Mouse (Mus musculus) neural tube, embryonic 15.5 days (tissue): ENCODE measurements around the gene Olfr957. TPM values are rescaled to one million over a fixed set of nuclear protein-coding genes. Genes with fewer than 3 reads are reported as not detected.

ENCODE experiments used
- polyA plus RNA-seq: library from polyadenylated mRNA; unstranded; fragments of >200 nt; fragmentation: Nextera tagmentation; extraction: Ambion mirVana; gene quantifications from 2 replicates; pipeline ENCODE4 v1.2.1, GENCODE M21; 2015

Olfr957 gene
- polyA plus RNA-seq, 1 experiment from 2014 or later = not detected

Other genes starting within 250 kb of the Olfr957 start
- not detected in 2 replicates for gene Olfr945, start 239.0 kb downstream of the Olfr957 start, polyA plus RNA-seq
- gene Olfr948, start 189.8 kb downstream of the Olfr957 start, polyA plus RNA-seq = not detected in 2 replicates
- gene Olfr951, start 128.4 kb downstream of the Olfr957 start, polyA plus RNA-seq = not detected in 2 replicates
- not detected in 2 replicates for gene Olfr952, start 88.7 kb downstream of the Olfr957 start, polyA plus RNA-seq
- not detected in 2 replicates for gene Olfr954, start 59.1 kb downstream of the Olfr957 start, polyA plus RNA-seq
- not detected in 2 replicates for gene Olfr955, start 43.9 kb downstream of the Olfr957 start, polyA plus RNA-seq
- gene Olfr44, start 21.8 kb downstream of the Olfr957 start, polyA plus RNA-seq = not detected in 2 replicates
- gene Olfr958, start 38.2 kb upstream of the Olfr957 start, polyA plus RNA-seq = not detected in 2 replicates
- gene Olfr959, start 59.8 kb upstream of the Olfr957 start, polyA plus RNA-seq = 0.05 TPM in 1 of 2 replicates, not detected in the other
- gene AW551984, start 88.6 kb upstream of the Olfr957 start, polyA plus RNA-seq = 169 and 187 TPM in 2 replicates
- gene Olfr148, start 94.8 kb upstream of the Olfr957 start, polyA plus RNA-seq = not detected in 2 replicates
- gene Olfr960, start 105.6 kb upstream of the Olfr957 start, polyA plus RNA-seq = not detected in 2 replicates
- gene Olfr961, start 129.3 kb upstream of the Olfr957 start, polyA plus RNA-seq = not detected in 2 replicates
- gene Olfr963, start 151.4 kb upstream of the Olfr957 start, polyA plus RNA-seq = not detected in 2 replicates
- not detected in 2 replicates for gene Olfr149, start 191.3 kb upstream of the Olfr957 start, polyA plus RNA-seq
- gene Olfr965, start 195.5 kb upstream of the Olfr957 start, polyA plus RNA-seq = not detected in 2 replicates
- not detected in 2 replicates for gene Olfr150, start 215.2 kb upstream of the Olfr957 start, polyA plus RNA-seq
- not detected in 2 replicates for gene Olfr967, start 230.4 kb upstream of the Olfr957 start, polyA plus RNA-seq